In genomic region chr1:72577481-72577922, GRCm38 (mm10) we compare ENCODE assay signal across 10 mouse cellular contexts. TPM values are rescaled to one million over a fixed set of nuclear protein-coding genes. Genes with fewer than 3 reads are reported as not detected.
DNase-seq lines count a peak whose midpoint lies in the region; ATAC-seq lines count a peak whose summit lies in the region.
"Had no signal": no experiment of that assay in that cellular context is flagged by ENCODE, and none has a peak within 500 bp of the region (broad histone marks: within the 10 kb centered on the region; RNA-seq: fewer than 3 reads in every experiment).

No protein-coding gene starts in this region.

- DNase-seq in heart, postnatal 14 days, result no peak
- DNase-seq in embryo, embryonic 10 days (ENCODE audit: low spot score), result peak; percentile 44
- peak; percentile 58 for DNase-seq in hindbrain, embryonic 11.5 days (ENCODE audit: low spot score)
- DNase-seq in adrenal gland, adult 2 months, result no peak
- DNase-seq in cerebellum, postnatal 36 days, result no peak
- no peak for DNase-seq in urinary bladder, postnatal 4 days (ENCODE audit: low spot score in 2 of 2)
- DNase-seq: kidney, postnatal 14 days; thymus, postnatal 36 days had no signal

- no peak overlapping the region for H3K9ac ChIP-seq in heart, embryonic 15.5 days
- H3K9ac ChIP-seq in hindbrain, embryonic 11.5 days (ENCODE audit: low read depth, low read length), result no peak overlapping the region
- H3K9ac ChIP-seq in midbrain, embryonic 16.5 days (ENCODE audit: low read depth, low read length), result no peak overlapping the region

- 8% methylated on average over 12 of the region's 12 CpGs for WGBS in heart, embryonic 15.5 days
- WGBS in hindbrain, embryonic 11.5 days, result 2% methylated on average over 12 of the region's 12 CpGs
- 2% methylated on average over 12 of the region's 12 CpGs for WGBS in midbrain, embryonic 16.5 days

- H3K4me3 ChIP-seq in heart, embryonic 15.5 days, result no peak overlapping the region
- H3K4me3 ChIP-seq in hindbrain, embryonic 11.5 days (ENCODE audit: low read depth, low read length), result no peak overlapping the region
- H3K4me3 ChIP-seq in midbrain, embryonic 16.5 days (ENCODE audit: low read depth, low read length), result no peak overlapping the region

- H3K9me3 ChIP-seq in heart, embryonic 15.5 days (replicated peaks), result no peaks in the 10 kb centered on the region
- no peaks in the 10 kb centered on the region for H3K9me3 ChIP-seq in hindbrain, embryonic 11.5 days (ENCODE audit: control insufficient read depth, low read length)
- no peaks in the 10 kb centered on the region for H3K9me3 ChIP-seq in midbrain, embryonic 16.5 days (replicated peaks; ENCODE audit: control insufficient read depth, low read length, poor library complexity, severe bottlenecking)

- H3K27ac ChIP-seq in heart, embryonic 15.5 days, result no peak overlapping the region
- no peak overlapping the region for H3K27ac ChIP-seq in hindbrain, embryonic 11.5 days (ENCODE audit: low read depth, low read length)
- H3K27ac ChIP-seq in midbrain, embryonic 16.5 days (ENCODE audit: low read length), result no peak overlapping the region; the same call in 1 of the 2 replicates

- no peak for ATAC-seq in heart, embryonic 15.5 days (replicated peaks; ENCODE audit: insufficient number of reproducible peaks, insufficient read depth, low FRiP score, low read depth)
- peak; percentile 67 for ATAC-seq in hindbrain, embryonic 11.5 days (ENCODE audit: low FRiP score)
- peak; percentile 34; the same call in 1 of the 2 replicates for ATAC-seq in midbrain, embryonic 16.5 days

- H3K36me3 ChIP-seq in heart, embryonic 15.5 days, result no peaks in the 10 kb centered on the region
- no peaks in the 10 kb centered on the region for H3K36me3 ChIP-seq in hindbrain, embryonic 11.5 days (ENCODE audit: control insufficient read depth, insufficient read depth, low read length)
- H3K36me3 ChIP-seq in midbrain, embryonic 16.5 days (ENCODE audit: control insufficient read depth, insufficient read depth, low read length), result no peaks in the 10 kb centered on the region

- no peaks in the 10 kb centered on the region; the same call in 1 of the 2 replicates for H3K4me1 ChIP-seq in heart, embryonic 15.5 days (replicated peaks)
- peaks cover 7% of the 10 kb centered on the region; the same call in 1 of the 2 replicates for H3K4me1 ChIP-seq in hindbrain, embryonic 11.5 days (replicated peaks; ENCODE audit: control insufficient read depth, insufficient read depth, low read length)
- peaks cover 18% of the 10 kb centered on the region for H3K4me1 ChIP-seq in midbrain, embryonic 16.5 days (ENCODE audit: control insufficient read depth, insufficient read depth, low read length)

- H3K4me2 ChIP-seq in heart, embryonic 15.5 days, result peak overlapping the region; percentile 44
- 0 out of 2 replicates have a peak overlapping the region, but pooled peaks have one; percentile 1 for H3K4me2 ChIP-seq in hindbrain, embryonic 11.5 days (replicated peaks; ENCODE audit: low read depth, low read length)
- peak overlapping the region; percentile 32 for H3K4me2 ChIP-seq in midbrain, embryonic 16.5 days (ENCODE audit: low read length)

- intact Hi-C loops in heart, postnatal 14 days (cut with DNase I), result loop anchor here (5.0 kb wide), 1 partner anchor 260 kb away; no protein-coding TSS in a partner anchor

- peaks cover 28% of the 10 kb centered on the region for H3K27me3 ChIP-seq in heart, embryonic 15.5 days
- H3K27me3 ChIP-seq in hindbrain, embryonic 11.5 days (ENCODE audit: control insufficient read depth, insufficient read depth, low read length), result no peaks in the 10 kb centered on the region
- H3K27me3 ChIP-seq in midbrain, embryonic 16.5 days (ENCODE audit: control insufficient read depth, insufficient read depth, low read depth, low read length), result no peaks in the 10 kb centered on the region

RNA-seq across cellular contexts. Expression of gene Smarcal1, which starts 5.5 kb away (rescaled TPM):
- polyA plus RNA-seq in heart, embryonic 15.5 days (2015; fragmentation: Nextera tagmentation; extraction: Ambion mirVana), result 16.6 and 19.5 TPM in 2 replicates
- total RNA-seq in heart, postnatal 14 days (2021), result 10 to 100 TPM; 25.6 to 26.2 TPM
- 32.1 and 33.6 TPM in 2 replicates for polyA plus RNA-seq in hindbrain, embryonic 11.5 days (2014; fragmentation: Nextera tagmentation; extraction: Ambion mirVana)
- polyA plus RNA-seq in midbrain, embryonic 16.5 days (2015; fragmentation: Nextera tagmentation; extraction: Ambion mirVana), result 30.5 and 31.2 TPM in 2 replicates
- total RNA-seq in adrenal gland, adult 2 months (2021), result 10 to 100 TPM; 38.5 to 51.4 TPM
- polyA plus RNA-seq in adrenal gland, adult 2 months (2012; rRNA removed), result 49.5 and 56.9 TPM in 2 replicates

RNA-seq across cellular contexts. Expression of gene March4, which starts 40.8 kb away (rescaled TPM):
- 0.04 and 0.10 TPM in 2 replicates for polyA plus RNA-seq in heart, embryonic 15.5 days (2015; fragmentation: Nextera tagmentation; extraction: Ambion mirVana)
- under 1 TPM in 1 of 2 experiments, not detected in 1; 0.07 TPM for total RNA-seq in heart, postnatal 14 days (2021)
- polyA plus RNA-seq in hindbrain, embryonic 11.5 days (2014; fragmentation: Nextera tagmentation; extraction: Ambion mirVana), result 1.1 and 1.5 TPM in 2 replicates
- polyA plus RNA-seq in midbrain, embryonic 16.5 days (2015; fragmentation: Nextera tagmentation; extraction: Ambion mirVana), result 7.9 and 8.0 TPM in 2 replicates
- under 1 TPM; 0.35 to 0.45 TPM for total RNA-seq in adrenal gland, adult 2 months (2021)
- polyA plus RNA-seq in adrenal gland, adult 2 months (2012; rRNA removed), result 0.17 and 0.18 TPM in 2 replicates

Comparison
In these comparisons a context has a peak if more than half of its experiments do, and no peak if none do; other contexts are left out.
1. DNase-seq: peak in embryo, embryonic 10 days (single experiment) and hindbrain, embryonic 11.5 days (single experiment); none in heart, postnatal 14 days (0 of 2), adrenal gland, adult 2 months (single experiment), cerebellum, postnatal 36 days (0 of 2) and urinary bladder, postnatal 4 days (0 of 2).
2. Peak in every context shown above with its lines, with median percentiles within 50 percentile points of each other: H3K4me2 ChIP-seq.